Mouse (Mus musculus): ENCODE measurements around the gene Wfdc13. TPM values are rescaled to one million over a fixed set of nuclear protein-coding genes. Genes with fewer than 3 reads are reported as not detected.

Gene Wfdc13
- polyA plus RNA-seq (2012; rRNA removed): not detected in 2 replicates

GRCm38 (mm10) chr2:164684807-164685206 lies at the start of gene Wfdc13:
Gene Wfdc13, plus strand, starts transcription at chr2:164685107.
- Histone ChIP-seq H3K4me3 (ENCODE audit: insufficient read depth, low read length) (no peak within 1 kb of the TSS), H3K27ac (ENCODE audit: insufficient read depth, low read length) (no peak within 1 kb of the TSS), H3K4me1 (ENCODE audit: control insufficient read depth, insufficient read depth, low read length) (no peaks in the 10 kb centered on the region)
- TF ChIP-seq POLR2A (IDR thresholded peaks at IDR 0.05; ENCODE audit: extremely low read depth, insufficient read depth, low read length) (no peak), CTCF (IDR thresholded peaks at IDR 0.05; ENCODE audit: extremely low read depth, insufficient read depth, low read length) (no peak)

- Histone ChIP-seq H3K4me1 (ENCODE audit: control insufficient read depth, insufficient read depth, low read length) (no peaks in the 10 kb centered on the region), H3K4me3 (ENCODE audit: insufficient read depth, low read length) (no peak overlapping the region), H3K27ac (ENCODE audit: insufficient read depth, low read length) (no peak overlapping the region)
- TF ChIP-seq CTCF (IDR thresholded peaks at IDR 0.05; ENCODE audit: extremely low read depth, insufficient read depth, low read length): no peak
- TF ChIP-seq POLR2A (IDR thresholded peaks at IDR 0.05; ENCODE audit: extremely low read depth, insufficient read depth, low read length): no peak
Observed at GRCm38 (mm10) chr2:164635266-164635665, 49.6 kb upstream of the Wfdc13 start.

- H3K27ac ChIP-seq (ENCODE audit: insufficient read depth, low read length): no peak within 1 kb of the TSS
- TF ChIP-seq POLR2A (IDR thresholded peaks at IDR 0.05; ENCODE audit: extremely low read depth, insufficient read depth, low read length) (no peak), CTCF (IDR thresholded peaks at IDR 0.05; ENCODE audit: extremely low read depth, insufficient read depth, low read length) (no peak)
- H3K4me1 ChIP-seq (ENCODE audit: control insufficient read depth, insufficient read depth, low read length): no peaks in the 10 kb centered on the region
- no peak within 1 kb of the TSS for H3K4me3 ChIP-seq (ENCODE audit: insufficient read depth, low read length)
Observed at GRCm38 (mm10) chr2:164638696-164639095, 46.2 kb upstream of the Wfdc13 start, which contains the start of gene Wfdc16. Gene Wfdc16, minus strand, starts transcription at chr2:164638796.

- no peak overlapping the region for H3K27ac ChIP-seq (ENCODE audit: insufficient read depth, low read length)
- TF ChIP-seq POLR2A (IDR thresholded peaks at IDR 0.05; ENCODE audit: extremely low read depth, insufficient read depth, low read length) (no peak), CTCF (IDR thresholded peaks at IDR 0.05; ENCODE audit: extremely low read depth, insufficient read depth, low read length) (no peak)
- H3K4me1 ChIP-seq (ENCODE audit: control insufficient read depth, insufficient read depth, low read length): no peaks in the 10 kb centered on the region
- H3K4me3 ChIP-seq (ENCODE audit: insufficient read depth, low read length): no peak overlapping the region
Observed at GRCm38 (mm10) chr2:164641129-164641528, 43.8 kb upstream of the Wfdc13 start.

DNA sequence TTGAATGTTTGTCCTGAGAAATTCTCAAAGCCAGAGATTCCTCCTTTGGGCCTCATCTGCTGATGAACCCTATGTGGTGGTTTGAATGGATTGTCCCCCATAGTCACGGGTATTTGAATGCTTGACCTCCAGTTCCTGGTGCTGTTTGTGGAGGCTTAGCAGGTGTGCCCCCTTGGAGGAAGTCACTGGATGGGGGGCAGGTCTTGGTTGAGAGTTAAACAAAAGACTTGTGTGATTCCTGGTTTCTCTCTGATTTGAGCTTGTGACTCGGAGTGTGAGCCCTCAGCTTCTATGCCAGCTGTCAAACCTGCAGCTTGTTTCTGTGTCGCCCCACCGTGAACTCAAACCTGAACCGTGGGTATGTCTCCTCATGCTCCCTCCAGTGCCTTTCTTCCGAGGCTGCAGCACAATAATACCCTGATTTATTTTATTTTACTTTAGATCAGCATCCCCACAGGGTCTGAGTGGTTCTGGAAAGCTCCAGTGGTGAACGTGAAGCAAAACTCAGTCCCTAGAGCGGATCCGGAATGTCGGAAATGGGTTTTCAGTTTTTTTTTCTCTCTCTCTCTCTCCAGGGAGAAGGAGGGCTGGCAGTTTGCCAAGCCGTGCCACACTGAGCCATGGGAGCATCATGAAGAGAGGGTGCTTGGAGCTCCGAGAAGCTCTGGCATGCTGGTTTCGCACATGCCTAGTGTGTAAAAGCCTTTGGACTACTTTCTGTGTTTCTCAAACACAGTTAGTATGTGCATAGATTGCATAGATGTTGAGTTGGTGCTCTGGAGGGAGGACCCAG lies 42.8 kb upstream of the Wfdc13 start:
- Histone ChIP-seq H3K4me1 (ENCODE audit: control insufficient read depth, insufficient read depth, low read length) (no peaks in the 10 kb centered on the region), H3K4me3 (ENCODE audit: insufficient read depth, low read length) (no peak overlapping the region), H3K27ac (ENCODE audit: insufficient read depth, low read length) (no peak overlapping the region)
- no peak for TF ChIP-seq POLR2A (IDR thresholded peaks at IDR 0.05; ENCODE audit: extremely low read depth, insufficient read depth, low read length)
- no peak for TF ChIP-seq CTCF (IDR thresholded peaks at IDR 0.05; ENCODE audit: extremely low read depth, insufficient read depth, low read length)

DNA sequence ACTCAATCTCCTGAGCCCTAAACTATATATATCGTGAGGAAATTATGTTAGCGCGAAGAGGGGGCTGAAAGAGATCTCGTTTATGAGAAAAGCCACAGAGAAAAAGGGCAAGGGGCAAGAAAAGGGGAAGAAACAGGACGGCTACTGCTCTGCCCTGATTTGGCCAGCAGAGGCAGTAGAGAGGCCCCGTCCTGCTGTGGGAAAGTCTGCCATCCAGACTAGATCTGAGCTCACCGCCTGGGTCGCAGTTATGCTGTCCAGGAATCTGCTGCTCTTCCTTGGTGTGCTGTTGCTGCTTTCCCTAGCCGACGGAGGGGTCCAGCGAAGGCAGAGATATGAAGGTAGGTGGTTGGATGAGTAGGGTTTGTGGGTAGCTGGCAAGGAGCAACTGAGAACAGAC lies 29.0 kb upstream of the Wfdc13 start, which contains the start of gene Wfdc10:
Gene Wfdc10 (plus strand): TSS at position 189 of the 400 bp plus-strand sequence.
- H3K4me3 ChIP-seq (ENCODE audit: insufficient read depth, low read length): no peak within 1 kb of the TSS
- TF ChIP-seq POLR2A (IDR thresholded peaks at IDR 0.05; ENCODE audit: extremely low read depth, insufficient read depth, low read length) (no peak), CTCF (IDR thresholded peaks at IDR 0.05; ENCODE audit: extremely low read depth, insufficient read depth, low read length) (peak; percentile 54)

GRCm38 (mm10) chr2:164656483-164656882 lies 28.4 kb upstream of the Wfdc13 start, which contains the start of gene Wfdc9:
Gene Wfdc9, minus strand, starts transcription at chr2:164656583.
- Histone ChIP-seq H3K4me1 (ENCODE audit: control insufficient read depth, insufficient read depth, low read length) (no peaks in the 10 kb centered on the region), H3K27ac (ENCODE audit: insufficient read depth, low read length) (no peak within 1 kb of the TSS), H3K4me3 (ENCODE audit: insufficient read depth, low read length) (no peak within 1 kb of the TSS)
- TF ChIP-seq CTCF (IDR thresholded peaks at IDR 0.05; ENCODE audit: extremely low read depth, insufficient read depth, low read length) (no peak), POLR2A (IDR thresholded peaks at IDR 0.05; ENCODE audit: extremely low read depth, insufficient read depth, low read length) (no peak)

More for the DNA sequence above, 29.0 kb upstream of the Wfdc13 start, which contains the start of gene Wfdc10:
- H3K27ac ChIP-seq (ENCODE audit: insufficient read depth, low read length): no peak within 1 kb of the TSS
- H3K4me1 ChIP-seq (ENCODE audit: control insufficient read depth, insufficient read depth, low read length): no peaks in the 10 kb centered on the region

- TF ChIP-seq POLR2A (IDR thresholded peaks at IDR 0.05; ENCODE audit: extremely low read depth, insufficient read depth, low read length) (no peak), CTCF (IDR thresholded peaks at IDR 0.05; ENCODE audit: extremely low read depth, insufficient read depth, low read length) (no peak)
- H3K4me3 ChIP-seq (ENCODE audit: insufficient read depth, low read length): no peak overlapping the region
- H3K27ac ChIP-seq (ENCODE audit: insufficient read depth, low read length): no peak overlapping the region
- H3K4me1 ChIP-seq (ENCODE audit: control insufficient read depth, insufficient read depth, low read length): no peaks in the 10 kb centered on the region
Observed at GRCm38 (mm10) chr2:164664851-164665250, 20.1 kb upstream of the Wfdc13 start.

DNA sequence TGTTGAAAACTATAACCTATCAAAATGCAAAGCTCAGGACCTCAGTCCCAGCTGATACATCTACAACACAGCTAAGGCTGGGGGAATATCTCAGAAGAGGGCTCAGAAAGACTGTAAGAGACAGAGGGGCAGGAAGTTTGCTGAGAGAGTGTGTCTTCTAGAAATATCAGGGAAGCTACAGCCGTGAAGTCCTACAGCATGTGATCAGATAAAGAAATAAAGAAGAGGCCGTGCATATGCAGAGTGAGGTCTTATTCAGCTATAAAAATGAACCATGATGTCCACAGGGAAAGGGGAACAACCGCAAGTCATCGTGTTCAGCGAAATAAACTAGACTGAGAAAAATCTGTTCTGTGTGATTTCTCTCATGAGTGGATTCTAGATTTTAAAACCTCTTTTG lies 14.6 kb upstream of the Wfdc13 start:
- no peaks in the 10 kb centered on the region for H3K4me1 ChIP-seq (ENCODE audit: control insufficient read depth, insufficient read depth, low read length)
- no peak overlapping the region for H3K27ac ChIP-seq (ENCODE audit: insufficient read depth, low read length)
- TF ChIP-seq POLR2A (IDR thresholded peaks at IDR 0.05; ENCODE audit: extremely low read depth, insufficient read depth, low read length) (no peak), CTCF (IDR thresholded peaks at IDR 0.05; ENCODE audit: extremely low read depth, insufficient read depth, low read length) (no peak)
- H3K4me3 ChIP-seq (ENCODE audit: insufficient read depth, low read length): no peak overlapping the region

GRCm38 (mm10) chr2:164670938-164671337 lies 14.0 kb upstream of the Wfdc13 start:
- no peak overlapping the region for H3K27ac ChIP-seq (ENCODE audit: insufficient read depth, low read length)
- TF ChIP-seq POLR2A (IDR thresholded peaks at IDR 0.05; ENCODE audit: extremely low read depth, insufficient read depth, low read length) (no peak), CTCF (IDR thresholded peaks at IDR 0.05; ENCODE audit: extremely low read depth, insufficient read depth, low read length) (no peak)
- no peak overlapping the region for H3K4me3 ChIP-seq (ENCODE audit: insufficient read depth, low read length)
- no peaks in the 10 kb centered on the region for H3K4me1 ChIP-seq (ENCODE audit: control insufficient read depth, insufficient read depth, low read length)

Data from cortical plate, adult 2 months (tissue).